Mouse (Mus musculus): ENCODE measurements around the gene Prkcsh. TPM values are rescaled to one million over a fixed set of nuclear protein-coding genes. Genes with fewer than 3 reads are reported as not detected.

The Prkcsh gene
- polyA plus RNA-seq (2015; fragmentation: Nextera tagmentation; extraction: Ambion mirVana): 121 and 125 TPM in 2 replicates

- Histone ChIP-seq H3K36me3 (ENCODE audit: control insufficient read depth, insufficient read depth, low read length) (0 out of 2 replicates have a peak, but pooled peaks cover 3% of the 10 kb centered on the region), H3K4me2 (ENCODE audit: low read depth, low read length) (peak within 1 kb of the TSS; percentile 84), H3K4me3 (ENCODE audit: low read length) (peak within 1 kb of the TSS; percentile 72), H3K27ac (ENCODE audit: low read length) (peak within 1 kb of the TSS; percentile 73), H3K9me3 (ENCODE audit: control insufficient read depth, low read length) (no peaks in the 10 kb centered on the region), H3K4me1 (ENCODE audit: control insufficient read depth, insufficient read depth, low read length) (peaks cover 18% of the 10 kb centered on the region), H3K9ac (ENCODE audit: low read depth, low read length) (peak within 1 kb of the TSS; percentile 73), H3K27me3 (replicated peaks; ENCODE audit: control insufficient read depth, insufficient read depth, low read length) (no peaks in the 10 kb centered on the region)
- WGBS: 6% methylated on average over 57 of the region's 57 CpGs
- ATAC-seq: peak; percentile 100
These were observed at the start of gene Prkcsh, which contains the start of gene Ccdc151 for GRCm38 (mm10) chr9:22002194-22003162. Gene Prkcsh (plus strand): TSS chr9:22002806. Gene Ccdc151 (minus strand): TSS chr9:22002634.

- Histone ChIP-seq H3K9me3 (ENCODE audit: control insufficient read depth, low read length) (no peaks in the 10 kb centered on the region), H3K4me2 (ENCODE audit: low read depth, low read length) (no peak overlapping the region), H3K4me1 (ENCODE audit: control insufficient read depth, insufficient read depth, low read length) (peaks cover 4% of the 10 kb centered on the region; the same call in 1 of the 2 replicates), H3K4me3 (ENCODE audit: low read length) (no peak overlapping the region), H3K9ac (ENCODE audit: low read depth, low read length) (no peak overlapping the region), H3K36me3 (ENCODE audit: control insufficient read depth, insufficient read depth, low read length) (no peaks in the 10 kb centered on the region), H3K27ac (ENCODE audit: low read length) (no peak overlapping the region), H3K27me3 (replicated peaks; ENCODE audit: control insufficient read depth, insufficient read depth, low read length) (0 out of 2 replicates have a peak, but pooled peaks cover 2% of the 10 kb centered on the region)
- WGBS: 20% methylated on average over 3 of the region's 3 CpGs
- no peak for ATAC-seq
These were observed 49.0 kb upstream of the Prkcsh start for GRCm38 (mm10) chr9:21953600-21953999.

DNA sequence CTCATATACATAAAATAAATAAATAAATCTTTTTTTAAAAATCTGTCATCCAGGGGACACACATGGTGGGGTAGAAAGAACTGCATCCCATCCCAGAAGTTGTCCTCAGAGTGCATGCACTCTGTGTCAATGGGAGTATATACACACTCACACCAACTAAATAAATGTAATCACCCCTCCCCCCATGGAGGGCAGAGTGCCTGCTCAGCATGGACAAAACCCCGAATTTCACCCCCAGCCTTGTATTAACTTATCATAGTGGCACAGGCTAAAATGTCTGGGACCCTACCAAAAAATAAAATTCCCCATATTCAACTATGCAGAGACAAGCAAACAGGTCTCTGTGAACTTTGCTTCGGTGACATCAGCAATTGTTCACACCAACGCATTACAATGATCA lies 48.0 kb upstream of the Prkcsh start:
- Histone ChIP-seq H3K4me3 (ENCODE audit: low read length) (no peak overlapping the region), H3K27ac (ENCODE audit: low read length) (no peak overlapping the region), H3K4me2 (ENCODE audit: low read depth, low read length) (peak overlapping the region; percentile 68; the same call in 1 of the 2 replicates), H3K4me1 (ENCODE audit: control insufficient read depth, insufficient read depth, low read length) (peaks cover 5% of the 10 kb centered on the region; the same call in 1 of the 2 replicates), H3K9ac (ENCODE audit: low read depth, low read length) (0 out of 2 replicates have a peak overlapping the region, but pooled peaks have one; percentile 91), H3K27me3 (replicated peaks; ENCODE audit: control insufficient read depth, insufficient read depth, low read length) (peaks cover 6% of the 10 kb centered on the region; the same call in 1 of the 2 replicates), H3K36me3 (ENCODE audit: control insufficient read depth, insufficient read depth, low read length) (no peaks in the 10 kb centered on the region), H3K9me3 (ENCODE audit: control insufficient read depth, low read length) (no peaks in the 10 kb centered on the region)
- WGBS: 76% methylated on average over 3 of the region's 3 CpGs
- no peak for ATAC-seq

GRCm38 (mm10) chr9:21955225-21955569 lies 47.4 kb upstream of the Prkcsh start:
- peak overlapping the region; percentile 78 for H3K4me3 ChIP-seq (ENCODE audit: low read length)
- peaks cover 8% of the 10 kb centered on the region for H3K27me3 ChIP-seq (replicated peaks; ENCODE audit: control insufficient read depth, insufficient read depth, low read length)
- peak overlapping the region; percentile 94 for H3K27ac ChIP-seq (ENCODE audit: low read length)
- no peaks in the 10 kb centered on the region for H3K9me3 ChIP-seq (ENCODE audit: control insufficient read depth, low read length)
- no peaks in the 10 kb centered on the region for H3K36me3 ChIP-seq (ENCODE audit: control insufficient read depth, insufficient read depth, low read length)
- peak overlapping the region; percentile 91 for H3K9ac ChIP-seq (ENCODE audit: low read depth, low read length)
- peak overlapping the region; percentile 68 for H3K4me2 ChIP-seq (ENCODE audit: low read depth, low read length)
- 1% methylated on average over 18 of the region's 18 CpGs for WGBS
- peak; percentile 63 for ATAC-seq
- peaks cover 6% of the 10 kb centered on the region; the same call in 1 of the 2 replicates for H3K4me1 ChIP-seq (ENCODE audit: control insufficient read depth, insufficient read depth, low read length)

GRCm38 (mm10) chr9:21955570-21956281 lies 46.9 kb upstream of the Prkcsh start, which contains the start of gene Swsap1:
Gene Swsap1 (plus strand): TSS chr9:21955755.
- under 1% methylated on average over 54 of the region's 54 CpGs for WGBS
- H3K27me3 ChIP-seq (replicated peaks; ENCODE audit: control insufficient read depth, insufficient read depth, low read length): peaks cover 14% of the 10 kb centered on the region
- ATAC-seq: peak; percentile 99
- peak within 1 kb of the TSS; percentile 78 for H3K4me3 ChIP-seq (ENCODE audit: low read length)
- H3K27ac ChIP-seq (ENCODE audit: low read length): peak within 1 kb of the TSS; percentile 94
- no peaks in the 10 kb centered on the region for H3K36me3 ChIP-seq (ENCODE audit: control insufficient read depth, insufficient read depth, low read length)
- peak within 1 kb of the TSS; percentile 91 for H3K9ac ChIP-seq (ENCODE audit: low read depth, low read length)
- no peaks in the 10 kb centered on the region for H3K9me3 ChIP-seq (ENCODE audit: control insufficient read depth, low read length)
- peak within 1 kb of the TSS; percentile 75 for H3K4me2 ChIP-seq (ENCODE audit: low read depth, low read length)
- peaks cover 6% of the 10 kb centered on the region; the same call in 1 of the 2 replicates for H3K4me1 ChIP-seq (ENCODE audit: control insufficient read depth, insufficient read depth, low read length)

DNA sequence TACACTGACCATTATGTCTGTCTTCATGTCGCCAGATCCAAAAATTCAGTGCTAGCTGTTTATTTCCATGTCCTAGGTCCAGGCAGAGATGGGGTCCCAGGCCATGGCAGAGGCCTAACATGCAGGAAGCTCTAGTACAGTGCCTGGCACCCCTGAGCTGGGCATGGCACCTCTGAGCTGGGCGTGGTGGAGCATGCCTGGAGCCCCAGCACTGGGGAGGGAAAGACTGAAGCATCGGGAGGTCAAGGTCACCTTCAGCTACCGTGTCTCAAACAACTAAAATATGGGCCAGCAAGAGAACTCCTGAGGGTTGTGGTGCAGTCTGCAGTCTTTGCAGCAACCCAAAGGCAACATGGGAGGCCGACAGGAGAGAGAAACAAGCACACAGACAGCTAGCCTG lies 44.2 kb upstream of the Prkcsh start:
- no peak for ATAC-seq

GRCm38 (mm10) chr9:21959244-21959643 lies 43.4 kb upstream of the Prkcsh start:
- H3K4me1 ChIP-seq (ENCODE audit: control insufficient read depth, insufficient read depth, low read length): peaks cover 29% of the 10 kb centered on the region

More for the DNA sequence above, 44.2 kb upstream of the Prkcsh start:
- 83% methylated on average over 5 of the region's 5 CpGs for WGBS
- Histone ChIP-seq H3K4me1 (ENCODE audit: control insufficient read depth, insufficient read depth, low read length) (peaks cover 27% of the 10 kb centered on the region), H3K36me3 (ENCODE audit: control insufficient read depth, insufficient read depth, low read length) (no peaks in the 10 kb centered on the region), H3K9me3 (ENCODE audit: control insufficient read depth, low read length) (no peaks in the 10 kb centered on the region), H3K4me3 (ENCODE audit: low read length) (no peak overlapping the region), H3K4me2 (ENCODE audit: low read depth, low read length) (no peak overlapping the region), H3K9ac (ENCODE audit: low read depth, low read length) (no peak overlapping the region), H3K27me3 (replicated peaks; ENCODE audit: control insufficient read depth, insufficient read depth, low read length) (peaks cover 28% of the 10 kb centered on the region), H3K27ac (ENCODE audit: low read length) (no peak overlapping the region)

GRCm38 (mm10) chr9:21960135-21960534 lies 42.5 kb upstream of the Prkcsh start:
- peaks cover 29% of the 10 kb centered on the region for H3K27me3 ChIP-seq (replicated peaks; ENCODE audit: control insufficient read depth, insufficient read depth, low read length)
- no peak overlapping the region for H3K4me2 ChIP-seq (ENCODE audit: low read depth, low read length)
- no peak overlapping the region for H3K4me3 ChIP-seq (ENCODE audit: low read length)
- no peaks in the 10 kb centered on the region for H3K9me3 ChIP-seq (ENCODE audit: control insufficient read depth, low read length)
- no peak for ATAC-seq
- H3K4me1 ChIP-seq (ENCODE audit: control insufficient read depth, insufficient read depth, low read length): peaks cover 29% of the 10 kb centered on the region
- H3K9ac ChIP-seq (ENCODE audit: low read depth, low read length): no peak overlapping the region
- no peaks in the 10 kb centered on the region for H3K36me3 ChIP-seq (ENCODE audit: control insufficient read depth, insufficient read depth, low read length)
- no peak overlapping the region for H3K27ac ChIP-seq (ENCODE audit: low read length)
- 55% methylated on average over 9 of the region's 9 CpGs for WGBS

More at GRCm38 (mm10) chr9:21959244-21959643, 43.4 kb upstream of the Prkcsh start:
- WGBS: 92% methylated on average over 7 of the region's 7 CpGs
- H3K4me2 ChIP-seq (ENCODE audit: low read depth, low read length): no peak overlapping the region
- peaks cover 29% of the 10 kb centered on the region for H3K27me3 ChIP-seq (replicated peaks; ENCODE audit: control insufficient read depth, insufficient read depth, low read length)
- no peak overlapping the region for H3K27ac ChIP-seq (ENCODE audit: low read length)
- no peaks in the 10 kb centered on the region for H3K9me3 ChIP-seq (ENCODE audit: control insufficient read depth, low read length)
- H3K4me3 ChIP-seq (ENCODE audit: low read length): no peak overlapping the region
- no peak overlapping the region for H3K9ac ChIP-seq (ENCODE audit: low read depth, low read length)
- no peak for ATAC-seq
- no peaks in the 10 kb centered on the region for H3K36me3 ChIP-seq (ENCODE audit: control insufficient read depth, insufficient read depth, low read length)
